Mouse (Mus musculus) ES-Bruce4 (cell line): Measurements from ENCODE around the gene Ip6k2. TPM values are rescaled to one million over a fixed set of nuclear protein-coding genes. Genes with fewer than 3 reads are reported as not detected.
A peak's percentile ranks its signal among the peaks of the same experiment; 100 is the strongest.

Experiments
- H3K27ac ChIP-seq: 2 replicates; pipeline ENCODE4 v1.5.1; 2012; ENCODE audit warnings: low read length, inconsistent platforms; ENCODE audit not compliant: insufficient read depth
- H3K27me3 ChIP-seq: 2 replicates; pipeline ENCODE4 v1.6.1; 2012; ENCODE audit warnings: mild to moderate bottlenecking, low read length, inconsistent platforms; ENCODE audit not compliant: control insufficient read depth, poor library complexity, insufficient read depth, severe bottlenecking
- H3K36me3 ChIP-seq: 2 replicates; pipeline ENCODE4 v1.6.1; 2012; ENCODE audit warnings: inconsistent platforms, mild to moderate bottlenecking, low read length, moderate library complexity; ENCODE audit not compliant: control insufficient read depth, poor library complexity, insufficient read depth, severe bottlenecking
- H3K4me1 ChIP-seq: one replicate; pipeline ENCODE4 v1.8.1; 2011; ENCODE audit warnings: low read length; ENCODE audit not compliant: control insufficient read depth, insufficient read depth
- H3K4me3 ChIP-seq: 2 replicates; pipeline ENCODE4 v1.5.1; 2011; ENCODE audit warnings: low read depth, mild to moderate bottlenecking, low read length
- H3K9ac ChIP-seq: 2 replicates; pipeline ENCODE4 v1.6.1; 2012; ENCODE audit warnings: low read depth, mild to moderate bottlenecking, inconsistent platforms; ENCODE audit not compliant: poor library complexity, severe bottlenecking
- H3K9me3 ChIP-seq: replicated peaks from 2 replicates; pipeline ENCODE4 v1.6.1; 2012; ENCODE audit warnings: mild to moderate bottlenecking, low read length, inconsistent platforms; ENCODE audit not compliant: control insufficient read depth, poor library complexity, insufficient read depth, severe bottlenecking
- CTCF ChIP-seq: IDR thresholded peaks from one replicate; pipeline ENCODE4 v1.8.1; 2011; ENCODE audit warnings: low read depth, low read length
- EP300 ChIP-seq: IDR thresholded peaks from 2 replicates; pipeline ENCODE4 v1.6.1; 2011; ENCODE audit warnings: low read depth, low read length; ENCODE audit not compliant: insufficient read depth
- POLR2A ChIP-seq: IDR thresholded peaks from one replicate; pipeline ENCODE4 v1.8.1; 2011; ENCODE audit warnings: low read length; ENCODE audit not compliant: insufficient read depth
- polyA plus RNA-seq: library from polyadenylated mRNA; stranded (reverse); fragments of >200 nt; gene quantifications from 2 replicates; pipeline ENCODE4 v1.2.4, GENCODE M21; 2011; ENCODE audit warnings: low read depth; ENCODE audit not compliant: missing spikeins, insufficient read depth, insufficient read length

The Ip6k2 gene
- polyA plus RNA-seq, 1 experiment = 37.4 TPM

GRCm38 (mm10) chr9:108754423-108754822 lies 29.2 kb upstream of the Ip6k2 start:
- TF ChIP-seq POLR2A = no peak
- no peak for TF ChIP-seq EP300
- TF ChIP-seq CTCF = no peak
- no peaks in the 10 kb centered on the region for H3K27me3 ChIP-seq
- peak overlapping the region; percentile 83 for H3K27ac ChIP-seq
- H3K4me1 ChIP-seq = peaks cover 3% of the 10 kb centered on the region
- H3K4me3 ChIP-seq = no peak overlapping the region
- H3K36me3 ChIP-seq = no peaks in the 10 kb centered on the region
- H3K9me3 ChIP-seq = no peaks in the 10 kb centered on the region
- no peak overlapping the region for H3K9ac ChIP-seq

- peaks cover 3% of the 10 kb centered on the region for H3K4me1 ChIP-seq
- no peak overlapping the region for H3K27ac ChIP-seq
- H3K4me3 ChIP-seq = no peak overlapping the region
- no peak overlapping the region for H3K9ac ChIP-seq
- TF ChIP-seq POLR2A (no peak), EP300 (no peak), CTCF (no peak)
- H3K27me3 ChIP-seq = no peaks in the 10 kb centered on the region
- H3K9me3 ChIP-seq = no peaks in the 10 kb centered on the region
- no peaks in the 10 kb centered on the region for H3K36me3 ChIP-seq
Observed at GRCm38 (mm10) chr9:108757406-108757805, 26.2 kb upstream of the Ip6k2 start.

- no peak overlapping the region for H3K9ac ChIP-seq
- H3K27ac ChIP-seq = no peak overlapping the region
- H3K36me3 ChIP-seq = no peaks in the 10 kb centered on the region
- no peak for TF ChIP-seq EP300
- no peak for TF ChIP-seq POLR2A
- TF ChIP-seq CTCF = no peak
- peak overlapping the region; percentile 12 for H3K4me3 ChIP-seq
- no peaks in the 10 kb centered on the region for H3K27me3 ChIP-seq
- H3K9me3 ChIP-seq = no peaks in the 10 kb centered on the region
- H3K4me1 ChIP-seq = peaks cover 2% of the 10 kb centered on the region
Observed at GRCm38 (mm10) chr9:108759121-108759520, 24.5 kb upstream of the Ip6k2 start.

- Histone ChIP-seq H3K9me3 (no peaks in the 10 kb centered on the region), H3K4me1 (peaks cover 2% of the 10 kb centered on the region), H3K9ac (no peak overlapping the region), H3K27ac (no peak overlapping the region), H3K4me3 (no peak overlapping the region), H3K27me3 (no peaks in the 10 kb centered on the region), H3K36me3 (no peaks in the 10 kb centered on the region)
- peak; percentile 62; the same call in 1 of the 2 replicates for TF ChIP-seq EP300
- TF ChIP-seq POLR2A = no peak
- TF ChIP-seq CTCF = peak; percentile 99
Observed at GRCm38 (mm10) chr9:108759805-108760204, 23.8 kb upstream of the Ip6k2 start.

GRCm38 (mm10) chr9:108761561-108761960 lies 22.0 kb upstream of the Ip6k2 start:
- Histone ChIP-seq H3K9ac (no peak overlapping the region), H3K9me3 (no peaks in the 10 kb centered on the region), H3K27ac (no peak overlapping the region), H3K4me1 (peaks cover 2% of the 10 kb centered on the region), H3K27me3 (no peaks in the 10 kb centered on the region), H3K4me3 (no peak overlapping the region), H3K36me3 (no peaks in the 10 kb centered on the region)
- TF ChIP-seq CTCF (no peak), EP300 (no peak), POLR2A (no peak)

GRCm38 (mm10) chr9:108764971-108765370 lies 18.6 kb upstream of the Ip6k2 start:
- no peak for TF ChIP-seq EP300
- no peak for TF ChIP-seq CTCF
- no peak for TF ChIP-seq POLR2A
- no peaks in the 10 kb centered on the region for H3K9me3 ChIP-seq
- H3K9ac ChIP-seq = no peak overlapping the region
- no peaks in the 10 kb centered on the region for H3K36me3 ChIP-seq
- H3K27ac ChIP-seq = no peak overlapping the region
- no peak overlapping the region for H3K4me3 ChIP-seq
- no peaks in the 10 kb centered on the region for H3K27me3 ChIP-seq
- no peaks in the 10 kb centered on the region for H3K4me1 ChIP-seq
